ENCODE assay signal across 8 mouse cellular contexts in genomic region chr17:10840148-10840707, GRCm38 (mm10). TPM values are rescaled to one million over a fixed set of nuclear protein-coding genes. Genes with fewer than 3 reads are reported as not detected.
DNase-seq lines count a peak whose midpoint lies in the region; ATAC-seq lines count a peak whose summit lies in the region.

Pacrg (minus strand) TSS chr17:10840311.
Prkn (plus strand) TSS chr17:10840384.

- WGBS in lung, embryonic 16.5 days, result 0% methylated on average over 39 of the region's 58 CpGs

- no peaks in the 10 kb centered on the region for H3K9me3 ChIP-seq in lung, embryonic 16.5 days (ENCODE audit: control insufficient read depth, low read length)

- H3K9ac ChIP-seq in lung, embryonic 16.5 days (ENCODE audit: low read length), result peak within 1 kb of the TSS; percentile 80

- H3K27me3 ChIP-seq in lung, embryonic 16.5 days (ENCODE audit: control insufficient read depth, insufficient read depth, low read depth, low read length), result no peaks in the 10 kb centered on the region

- H3K4me2 ChIP-seq in lung, embryonic 16.5 days (ENCODE audit: low read depth, low read length), result peak within 1 kb of the TSS; percentile 87

- H3K36me3 ChIP-seq in lung, embryonic 16.5 days (ENCODE audit: control insufficient read depth, insufficient read depth, low read length), result no peaks in the 10 kb centered on the region

- DNase-seq in MEL-GATA-1-ER (ENCODE audit: extremely low read depth, low read depth), result peak; percentile 93
- peak; percentile 97 for DNase-seq in cerebellum, adult 8-10 months
- DNase-seq in forelimb bud, embryonic 11.5 days (ENCODE audit: low read depth, low spot score), result peak; percentile 99
- peak; percentile 93 for DNase-seq in layer of hippocampus, adult 9-10 months (ENCODE audit: low spot score)
- peak; percentile 93 for DNase-seq in ovary, postnatal 10 days (ENCODE audit: low spot score)
- DNase-seq in thymus, postnatal 10 days (ENCODE audit: low spot score in 2 of 2), result peak; percentile 96 to 97

- no peak within 1 kb of the TSS; the same call in 1 of the 2 replicates for H3K27ac ChIP-seq in lung, embryonic 16.5 days (ENCODE audit: low read length)

- H3K4me1 ChIP-seq in lung, embryonic 16.5 days (replicated peaks; ENCODE audit: control insufficient read depth, insufficient read depth, low read length), result peaks cover 3% of the 10 kb centered on the region; the same call in 1 of the 2 replicates

- peak within 1 kb of the TSS; percentile 82 for H3K4me3 ChIP-seq in lung, embryonic 16.5 days (ENCODE audit: low read length)

- peak; percentile 97 for ATAC-seq in hematopoietic stem cell, adult 5-6 weeks (replicated peaks in 1 of 2; ENCODE audit: insufficient read depth in 1 of 2, low FRiP score in 2 of 2, low TSS enrichment in 1 of 2, low read depth in 1 of 2, poor library complexity in 2 of 2, severe bottlenecking in 2 of 2)
- ATAC-seq in lung, embryonic 16.5 days (ENCODE audit: low read depth), result peak; percentile 96

RNA-seq across cellular contexts. Expression of gene Pacrg, which starts in this region (rescaled TPM):
- total RNA-seq in hematopoietic stem cell, adult 5-6 weeks (2017), result 0.89 TPM in 1 of 2 replicates, not detected in the other
- polyA plus RNA-seq in lung, embryonic 16.5 days (2015; fragmentation: Nextera tagmentation; extraction: Ambion mirVana), result 3.7 and 3.8 TPM in 2 replicates

RNA-seq across cellular contexts. Expression of gene Prkn, which starts in this region (rescaled TPM):
- 4.1 and 5.0 TPM in 2 replicates for total RNA-seq in hematopoietic stem cell, adult 5-6 weeks (2017)
- polyA plus RNA-seq in lung, embryonic 16.5 days (2015; fragmentation: Nextera tagmentation; extraction: Ambion mirVana), result 1.8 and 3.4 TPM in 2 replicates
